Mouse (Mus musculus): ENCODE data around the gene Inpp4b.

Inpp4b gene

DNA sequence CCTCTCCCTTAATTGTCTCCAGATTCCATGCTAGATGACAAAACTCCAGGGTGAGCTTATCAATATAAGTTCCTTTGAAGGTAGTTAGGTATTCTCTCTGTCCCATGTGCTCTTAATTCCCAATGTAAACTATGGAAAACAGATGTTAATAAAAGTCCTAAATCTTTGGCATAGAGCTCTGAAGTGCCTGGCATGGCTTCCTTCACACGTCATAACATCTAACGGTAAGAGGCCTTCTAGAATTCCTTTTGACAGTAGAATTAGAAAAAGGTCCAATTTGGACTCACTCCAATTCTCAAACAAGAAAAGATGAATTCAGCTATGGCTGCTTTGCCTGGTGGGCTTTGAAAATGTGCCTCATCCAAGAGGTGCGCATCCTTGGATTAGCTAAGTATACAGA is 236.6 kb downstream of the Inpp4b start:
- no peak for DNase-seq (ENCODE audit: low spot score in 2 of 2)

DNA sequence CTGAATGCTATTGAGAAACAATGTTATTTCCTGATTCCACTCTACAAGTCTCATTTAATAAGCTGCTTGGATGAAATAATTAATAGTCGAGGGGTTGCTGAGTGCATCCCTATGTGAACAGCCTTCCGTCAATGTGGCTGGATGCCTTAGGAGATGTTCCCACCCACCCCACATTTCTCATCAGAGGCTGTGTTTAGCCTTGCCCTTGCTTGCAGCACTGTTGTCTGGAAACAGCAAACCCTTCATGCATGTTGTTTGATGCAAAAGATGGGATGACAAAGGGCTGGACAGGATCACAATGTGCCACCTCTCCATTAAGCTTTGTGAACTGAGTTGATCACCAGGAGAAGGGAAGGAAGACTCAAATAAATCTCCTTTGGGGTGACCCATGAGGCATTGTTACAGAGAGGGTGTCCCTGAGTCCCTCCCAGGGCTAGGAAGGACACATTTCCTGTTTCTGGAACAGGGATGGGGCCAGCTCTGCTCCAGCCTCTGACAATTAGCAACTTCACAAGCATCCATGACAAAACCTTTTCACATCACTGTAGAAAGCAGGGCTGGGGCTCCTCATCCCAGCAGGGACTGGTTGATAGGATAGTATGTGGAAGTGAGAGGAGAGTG is 239.6 kb downstream of the Inpp4b start:
- no peak for DNase-seq (ENCODE audit: low spot score in 2 of 2)

DNA sequence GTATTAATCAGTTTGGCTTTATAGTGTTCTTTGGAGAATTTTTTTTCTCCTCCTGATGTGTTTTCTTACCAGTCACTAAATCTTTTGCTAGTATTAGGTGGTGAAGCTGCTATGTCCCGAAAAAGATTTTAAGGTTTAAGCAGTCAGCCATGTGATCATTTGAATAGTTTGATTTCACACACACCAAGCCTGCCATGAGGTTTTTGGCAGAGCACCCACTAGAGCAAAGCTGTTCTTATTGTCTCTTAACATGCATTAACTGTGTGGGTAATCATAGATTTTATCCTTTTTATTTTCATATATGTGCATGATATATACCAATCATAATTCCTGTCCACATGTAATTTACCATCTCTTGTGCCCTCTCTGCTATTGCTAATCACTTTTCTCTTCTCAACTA is 240.6 kb downstream of the Inpp4b start:
- DNase-seq (ENCODE audit: low spot score in 2 of 2) = no peak

DNA sequence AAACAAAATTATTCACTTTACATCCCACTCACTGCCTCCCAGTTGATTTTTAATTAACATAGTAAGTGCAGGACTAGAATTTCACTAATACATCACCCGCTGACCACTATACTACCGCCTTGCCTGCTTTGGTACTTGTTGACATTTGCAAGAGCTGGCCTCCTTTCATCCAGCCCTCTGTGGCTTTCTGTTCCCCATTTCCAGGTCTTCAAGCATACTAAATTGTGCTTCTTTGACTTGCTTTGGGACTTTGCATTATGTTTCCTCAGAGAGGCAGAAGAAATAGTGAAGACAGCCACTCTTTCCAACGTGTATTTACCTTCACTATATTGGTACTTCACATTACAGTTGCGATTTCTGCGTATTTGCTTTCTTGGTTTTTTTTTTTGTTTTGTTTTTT is 244.4 kb downstream of the Inpp4b start:
- no peak for DNase-seq (ENCODE audit: low spot score in 2 of 2)

DNA sequence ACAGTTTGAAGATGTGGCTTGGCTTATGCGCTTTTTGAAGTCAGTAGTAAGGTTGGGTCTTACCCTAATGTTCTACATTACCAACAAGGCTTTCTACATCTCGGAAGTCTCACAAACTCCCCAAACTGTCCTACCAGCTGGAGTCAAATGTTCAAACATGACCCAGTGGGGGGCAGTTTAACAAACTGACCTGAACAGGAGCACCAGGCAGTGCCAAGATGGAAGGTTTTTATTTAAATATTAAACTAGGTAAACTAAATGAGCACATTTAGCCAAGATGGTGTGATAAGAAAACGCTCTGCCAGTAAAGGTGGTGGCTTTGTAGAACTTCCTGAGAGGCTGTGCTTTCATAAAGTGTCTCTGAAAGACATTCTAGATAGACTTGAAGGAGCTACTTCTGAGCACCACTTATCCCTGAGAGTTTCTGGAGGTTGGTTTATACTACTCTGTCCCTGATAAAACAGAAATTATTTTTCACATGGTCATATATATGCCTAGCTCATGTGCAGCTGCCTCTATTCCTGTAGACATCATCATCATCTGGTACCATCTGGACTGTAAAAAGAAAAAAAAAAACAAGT is 251.9 kb downstream of the Inpp4b start:
- no peak for DNase-seq (ENCODE audit: low spot score in 2 of 2)

GRCm38 (mm10) chr8:81599209-81599608 is 256.9 kb downstream of the Inpp4b start:
- DNase-seq (ENCODE audit: low spot score in 2 of 2) = no peak

DNA sequence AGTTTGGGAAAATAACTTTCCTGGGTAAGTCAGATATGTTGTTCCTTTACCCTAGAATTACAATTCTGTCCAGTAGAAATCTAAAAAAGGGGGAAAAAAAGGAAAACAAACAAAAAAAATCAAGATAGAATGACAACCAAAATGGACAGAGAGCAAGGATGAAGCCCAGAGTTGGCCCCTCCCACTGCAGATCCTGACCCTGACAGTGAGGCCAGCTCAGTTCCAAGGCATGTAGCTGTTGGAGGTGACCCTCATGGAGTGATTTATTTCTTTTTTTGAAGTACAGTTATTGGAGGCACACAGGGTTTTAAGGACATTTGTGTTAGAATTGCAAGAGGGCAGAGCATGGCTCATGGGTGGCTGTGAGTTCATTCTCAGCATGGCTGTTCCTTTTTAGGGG is 258.8 kb downstream of the Inpp4b start:
- DNase-seq (ENCODE audit: low spot score in 2 of 2) = no peak

DNA sequence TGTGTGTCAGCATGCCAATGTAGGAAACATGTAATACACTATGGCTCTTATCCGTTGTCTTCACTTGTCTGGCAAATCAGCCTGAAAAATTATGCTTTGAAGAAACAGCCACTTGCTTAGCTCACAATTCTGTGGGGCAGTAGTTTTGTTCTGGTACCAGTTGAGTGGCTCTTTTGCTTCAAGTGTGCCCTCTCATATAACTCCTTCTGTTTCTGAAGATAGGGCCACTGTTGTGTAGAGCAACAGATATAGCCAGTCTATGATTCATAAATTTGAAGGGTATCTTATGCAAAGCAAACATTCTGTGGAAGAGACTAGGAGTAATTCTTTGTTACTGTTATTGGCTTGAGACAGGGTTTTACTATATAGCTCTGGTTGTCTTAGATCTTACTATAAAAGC is 265.7 kb downstream of the Inpp4b start:
- DNase-seq (ENCODE audit: low spot score in 2 of 2) = no peak

DNA sequence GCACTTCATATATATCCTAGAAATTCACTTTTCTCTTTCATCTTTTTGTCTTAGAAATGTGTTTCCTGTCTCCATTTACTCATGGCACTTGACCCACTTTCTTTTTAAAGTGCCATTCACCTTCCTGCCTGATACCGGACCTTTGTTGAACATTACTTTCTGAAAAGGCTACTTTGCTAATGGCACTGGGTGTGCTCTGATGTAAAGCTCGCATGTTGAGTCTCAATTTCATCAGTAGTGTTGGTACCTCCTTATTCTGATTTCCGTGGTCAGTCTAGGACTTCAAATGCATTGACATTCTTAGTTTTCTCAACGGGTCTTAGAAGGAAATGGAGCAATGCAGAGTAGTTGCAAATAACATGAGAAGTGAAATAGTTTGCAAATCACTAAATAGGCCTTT is 266.7 kb downstream of the Inpp4b start:
- no peak for DNase-seq (ENCODE audit: low spot score in 2 of 2)

DNA sequence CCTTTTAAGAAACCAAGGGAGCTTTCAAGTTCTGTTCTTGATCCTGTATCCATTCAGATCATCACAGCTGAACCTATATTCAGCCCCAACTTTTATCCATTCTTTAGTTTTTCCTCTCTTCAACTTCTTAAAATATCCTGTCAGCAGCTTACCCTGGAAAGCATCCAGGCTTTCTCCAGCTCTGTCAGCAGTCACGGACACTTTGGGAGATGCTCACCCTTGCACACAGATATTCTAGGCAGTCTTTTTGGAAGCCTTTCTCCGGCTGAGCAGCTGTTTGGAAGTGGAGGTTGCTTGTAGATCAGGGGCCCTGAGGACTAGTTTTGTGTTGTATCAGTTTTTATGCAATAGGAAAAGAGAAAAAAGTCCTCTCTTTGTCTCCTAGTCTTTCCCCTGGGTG is 270.3 kb downstream of the Inpp4b start:
- no peak for DNase-seq (ENCODE audit: low spot score in 2 of 2)

GRCm38 (mm10) chr8:81614135-81614534 is 271.8 kb downstream of the Inpp4b start:
- DNase-seq (ENCODE audit: low spot score in 2 of 2) = no peak

DNA sequence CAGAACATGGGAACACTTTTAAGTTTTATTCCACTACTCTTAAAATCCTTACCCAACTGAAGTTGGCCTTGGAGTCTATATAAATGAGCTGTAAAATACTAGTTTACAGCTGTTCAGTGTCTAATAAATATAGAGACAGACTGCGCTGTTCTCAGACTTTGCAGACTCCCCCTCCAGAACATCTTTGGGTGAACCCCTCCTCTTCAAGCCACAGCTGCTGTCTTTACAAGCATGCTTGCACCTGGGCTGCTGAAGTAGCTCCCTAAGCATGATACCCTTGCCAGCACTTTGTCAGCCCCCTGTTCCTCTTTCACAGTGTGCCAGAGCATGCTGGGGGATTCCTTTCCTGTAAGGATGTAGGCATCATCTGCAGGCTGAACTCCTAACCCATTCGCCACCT is 272.2 kb downstream of the Inpp4b start:
- DNase-seq (ENCODE audit: low spot score in 2 of 2) = no peak

GRCm38 (mm10) chr8:81615552-81615951 is 273.2 kb downstream of the Inpp4b start:
- no peak for DNase-seq (ENCODE audit: low spot score in 2 of 2)

- no peak for DNase-seq (ENCODE audit: low spot score in 2 of 2)
These were observed 276.6 kb downstream of the Inpp4b start for GRCm38 (mm10) chr8:81618918-81619317.

GRCm38 (mm10) chr8:81635015-81635414 is 292.7 kb downstream of the Inpp4b start:
- no peak for DNase-seq (ENCODE audit: low spot score in 2 of 2)

DNA sequence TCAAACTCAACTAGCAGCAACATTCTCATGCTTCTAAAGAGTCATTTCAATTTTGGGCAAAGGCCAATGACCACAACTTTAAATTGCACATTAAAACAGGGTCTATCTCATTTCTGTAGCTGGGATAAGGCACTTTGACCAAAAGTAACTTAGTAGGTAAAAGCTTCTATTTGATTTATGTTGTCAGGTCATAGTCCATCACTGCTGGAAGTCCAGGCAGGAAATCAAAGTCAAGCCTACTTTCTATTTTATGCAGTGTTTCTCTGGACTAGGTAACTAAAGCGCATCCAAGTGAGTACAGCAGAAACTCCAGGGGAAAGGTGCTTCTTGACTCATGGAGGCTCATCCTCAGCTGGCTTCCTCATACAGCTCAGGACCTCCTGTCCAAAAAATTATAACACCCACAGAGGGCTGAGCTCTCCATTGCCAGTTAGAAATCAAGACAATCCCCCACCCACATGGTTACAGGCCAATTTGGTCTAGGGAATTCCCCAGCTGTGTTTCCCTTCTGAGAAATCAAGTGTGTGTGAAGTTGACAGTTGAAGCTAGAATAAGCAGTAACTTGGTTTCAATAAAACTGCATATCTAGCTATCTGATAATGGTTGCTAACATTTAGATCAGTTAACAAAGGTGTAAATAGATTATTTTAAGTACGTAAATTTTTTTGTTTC is 293.7 kb downstream of the Inpp4b start:
- no peak for DNase-seq (ENCODE audit: low spot score in 2 of 2)

DNA sequence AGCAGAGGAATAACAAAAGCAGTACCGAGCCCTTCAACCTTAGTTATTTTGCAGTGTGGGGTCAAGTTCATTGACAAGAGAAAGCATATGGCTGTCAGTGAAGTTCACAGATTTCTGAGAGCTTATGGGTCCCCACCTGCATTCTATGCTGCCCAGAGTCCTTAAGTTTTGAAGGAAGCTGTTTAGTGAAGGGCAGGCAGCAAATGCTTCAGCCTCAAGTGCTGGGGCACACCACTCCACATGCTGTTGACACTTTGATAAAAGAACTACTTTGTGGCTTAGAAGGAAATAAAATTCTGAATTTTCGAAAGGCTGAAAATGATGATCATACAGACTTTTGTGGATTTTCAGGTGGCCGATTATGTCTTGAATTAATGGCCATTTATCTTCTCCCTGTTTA is 296.1 kb downstream of the Inpp4b start:
- DNase-seq (ENCODE audit: low spot score in 2 of 2) = no peak

DNA sequence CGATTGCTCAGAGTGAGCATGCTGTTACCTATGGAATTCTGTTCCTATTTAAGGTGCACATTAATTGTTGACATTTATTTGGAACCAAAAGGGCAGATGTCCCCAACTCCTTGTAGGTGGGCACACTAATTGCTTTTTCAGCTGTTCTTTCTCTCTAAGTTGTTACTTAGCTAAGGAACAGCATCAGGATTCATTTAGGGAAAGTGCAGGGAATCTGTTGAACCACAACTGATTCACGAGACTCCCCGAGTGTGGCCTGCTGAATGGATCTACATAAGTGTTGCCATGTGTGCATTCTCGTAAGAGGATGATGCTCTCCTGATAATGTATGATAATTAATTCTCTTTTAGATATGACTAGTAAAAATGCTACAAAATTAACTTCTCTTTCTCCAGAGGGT is 297.5 kb downstream of the Inpp4b start:
- DNase-seq (ENCODE audit: low spot score in 2 of 2) = no peak

GRCm38 (mm10) chr8:81643030-81643429 is 300.7 kb downstream of the Inpp4b start:
- no peak for DNase-seq (ENCODE audit: low spot score in 2 of 2)

DNA sequence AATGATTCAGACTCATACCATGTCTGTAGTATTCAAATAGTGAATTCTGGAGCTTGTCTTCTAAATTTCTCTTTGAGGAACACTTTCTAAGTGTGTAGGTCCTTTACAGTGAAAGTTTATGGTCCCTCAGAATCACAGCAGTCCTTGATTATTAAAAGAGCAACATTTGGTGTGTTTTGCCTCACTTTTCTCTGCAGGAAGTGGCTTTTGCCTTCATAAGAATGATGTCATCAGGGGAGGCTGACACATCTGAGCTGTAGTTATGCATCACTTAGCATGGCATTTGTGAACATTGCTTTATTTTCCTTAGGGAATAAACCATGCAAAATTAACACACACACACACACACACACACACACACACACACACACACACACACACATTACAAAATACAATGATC is 349.8 kb downstream of the Inpp4b start:
- no peak for DNase-seq (ENCODE audit: low spot score in 2 of 2)

DNA sequence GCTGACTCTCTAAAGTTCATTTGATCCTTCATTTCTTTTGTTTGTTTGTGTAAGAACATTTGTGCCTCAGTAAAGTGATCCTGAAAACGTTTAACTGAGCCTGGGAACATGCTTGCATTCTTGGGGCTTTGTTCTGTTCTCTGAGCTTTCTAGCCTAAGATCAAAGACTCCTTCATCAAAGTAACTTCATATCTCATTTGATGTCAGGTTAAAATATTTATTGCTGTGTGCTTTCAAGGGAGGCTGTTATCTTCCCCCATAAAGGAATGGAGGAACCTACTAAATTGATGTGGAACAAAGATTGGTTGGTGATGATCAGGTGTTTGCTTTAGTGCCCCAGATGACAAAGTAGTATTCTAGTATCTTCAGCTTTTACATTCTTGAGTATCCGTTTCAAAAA is 352.5 kb downstream of the Inpp4b start:
- no peak for DNase-seq (ENCODE audit: low spot score in 2 of 2)

- no peak for DNase-seq (ENCODE audit: low spot score in 2 of 2)
These were observed 359.7 kb downstream of the Inpp4b start for GRCm38 (mm10) chr8:81702038-81702437.

DNA sequence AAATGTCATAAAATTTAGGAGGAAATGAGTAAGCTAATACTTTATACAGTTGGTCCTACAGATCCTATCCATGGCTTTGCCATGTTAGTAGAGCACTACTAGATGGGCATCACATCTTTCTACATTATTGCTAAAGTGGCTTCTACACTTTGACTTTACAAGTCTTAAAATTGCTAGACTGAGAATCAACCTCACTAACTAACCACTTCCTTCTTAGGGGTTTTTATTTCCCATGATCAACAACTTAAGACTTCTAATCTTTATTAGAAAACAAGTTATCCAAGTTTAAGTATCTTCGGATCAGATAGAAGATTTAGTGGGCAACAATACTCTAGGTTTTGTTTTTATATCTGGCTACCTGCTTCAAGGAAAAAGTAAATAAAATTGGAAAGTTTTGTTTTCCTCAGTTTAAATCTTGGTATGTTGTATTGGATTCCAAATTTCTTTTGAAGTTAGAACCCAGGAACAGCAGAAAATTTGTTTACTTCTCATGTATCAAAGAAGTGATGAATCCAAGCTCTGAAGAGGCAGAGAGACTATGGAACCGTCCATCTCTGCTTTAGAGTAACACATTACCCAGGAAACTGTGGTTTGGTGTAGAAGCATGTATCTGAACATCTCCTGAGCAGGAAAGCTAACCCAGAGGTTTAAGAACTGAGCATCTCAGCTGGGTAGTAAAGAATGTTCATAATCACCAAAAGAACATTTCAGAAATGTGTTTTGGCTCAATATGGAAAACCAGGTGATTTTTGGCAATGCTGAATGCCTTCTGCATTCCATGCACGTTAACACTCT is 361.4 kb downstream of the Inpp4b start:
- no peak for DNase-seq (ENCODE audit: low spot score in 2 of 2)

Data from left cerebral cortex, adult 9 months (tissue).